Mouse (Mus musculus) CH12.LX (cell line): ENCODE measurements around the gene Atp1a3. TPM values are rescaled to one million over a fixed set of nuclear protein-coding genes. Genes with fewer than 3 reads are reported as not detected.

ENCODE experiments used
- DNase-seq: peaks from one replicate; pipeline ENCODE4 v3.0.0-alpha.2; 2013; ENCODE audit errors: extremely low read depth
- H3K27ac ChIP-seq: 2 replicates; pipeline ENCODE4 v1.5.1; 2012; ENCODE audit warnings: low read depth, mild to moderate bottlenecking, control low read depth, moderate library complexity; ENCODE audit not compliant: insufficient read depth
- H3K27me3 ChIP-seq: replicated peaks from 2 replicates; pipeline ENCODE3; 2012; ENCODE audit warnings: inconsistent platforms
- H3K36me3 ChIP-seq, 2 experiments: replicated peaks in 1 of 2; 2 replicates each; pipeline versions ENCODE3 to v1.6.1; 2012; ENCODE audit warnings: inconsistent platforms in 1 of 2, low read length in 1 of 2, mild to moderate bottlenecking in 1 of 2, mixed read lengths in 1 of 2, moderate library complexity in 1 of 2; ENCODE audit not compliant: control insufficient read depth in 1 of 2, insufficient read depth in 1 of 2
- H3K4me1 ChIP-seq, 2 experiments: 2 replicates each; pipeline ENCODE4 v1.6.1; 2012; ENCODE audit warnings: inconsistent platforms in 1 of 2, moderate library complexity in 1 of 2; ENCODE audit not compliant: insufficient read depth in 2 of 2, control insufficient read depth in 1 of 2
- H3K4me2 ChIP-seq: 2 replicates; pipeline ENCODE4 v1.6.1; 2012; ENCODE audit warnings: low read depth, mild to moderate bottlenecking, control low read depth; ENCODE audit not compliant: poor library complexity, insufficient read depth, severe bottlenecking
- H3K4me3 ChIP-seq, 3 experiments: fragments of 150-350 bp in 1 of 3; sonication (generic) in 1 of 3; replicated peaks in 1 of 3; 2 replicates each; pipeline versions ENCODE3 to v1.5.1; 2011 to 2012; ENCODE audit warnings: low read depth in 2 of 3, low read length in 2 of 3, mild to moderate bottlenecking in 2 of 3, moderate library complexity in 2 of 3, control low read depth in 1 of 3, improper control_type of control experiment in 1 of 3, inconsistent platforms in 1 of 3, mixed read lengths in 1 of 3; ENCODE audit not compliant: poor library complexity in 1 of 3
- H3K79me2 ChIP-seq: replicated peaks from 2 replicates; pipeline ENCODE4 v1.6.1; 2012; ENCODE audit warnings: mild to moderate bottlenecking, moderate library complexity; ENCODE audit not compliant: control insufficient read depth, poor library complexity, insufficient read depth, severe bottlenecking; ENCODE audit errors: extremely low read depth
- H3K9ac ChIP-seq: 2 replicates; pipeline ENCODE4 v1.6.1; 2012; ENCODE audit warnings: low read depth, mild to moderate bottlenecking, control low read depth, moderate library complexity; ENCODE audit not compliant: insufficient read depth
- H3K9me3 ChIP-seq: replicated peaks from 2 replicates; pipeline ENCODE3; 2012; ENCODE audit warnings: low read length, inconsistent platforms, mixed read lengths
- BHLHE40 ChIP-seq: IDR thresholded peaks from 2 replicates; pipeline ENCODE4 v1.6.1; 2011; ENCODE audit warnings: mild to moderate bottlenecking, low read depth, low read length, improper control_type of control experiment
- CHD1 ChIP-seq: IDR thresholded peaks from 2 replicates; pipeline ENCODE4 v1.6.1; 2012; ENCODE audit warnings: low read depth, low read length, improper control_type of control experiment, inconsistent platforms
- E2F4 ChIP-seq: IDR thresholded peaks from 2 replicates; pipeline ENCODE4 v1.6.1; 2011; ENCODE audit warnings: low read depth, low read length, improper control_type of control experiment; ENCODE audit not compliant: insufficient replicate concordance
- ELF1 ChIP-seq: IDR thresholded peaks from 2 replicates; pipeline ENCODE4 v1.6.1; 2014; ENCODE audit warnings: low read depth, mild to moderate bottlenecking, inconsistent platforms, low read length, improper control_type of control experiment
- ETS1 ChIP-seq: conservative IDR thresholded peaks from 2 replicates; pipeline ENCODE4 v1.6.1; 2012; ENCODE audit warnings: low read depth, mild to moderate bottlenecking, inconsistent platforms, low read length, improper control_type of control experiment, moderate library complexity
- HCFC1 ChIP-seq: IDR thresholded peaks from 2 replicates; pipeline ENCODE4 v1.6.1; 2012; ENCODE audit warnings: low read depth, mild to moderate bottlenecking, inconsistent platforms, low read length, improper control_type of control experiment
- IRF4 ChIP-seq: IDR thresholded peaks from 2 replicates; pipeline ENCODE4 v1.6.1; 2014; ENCODE audit warnings: low read depth, mild to moderate bottlenecking, inconsistent platforms, low read length, improper control_type of control experiment
- JUN ChIP-seq: IDR thresholded peaks from 2 replicates; pipeline ENCODE4 v1.6.1; 2011; ENCODE audit warnings: low read depth, mild to moderate bottlenecking, low read length, improper control_type of control experiment, moderate library complexity; ENCODE audit not compliant: insufficient read depth
- JUND ChIP-seq: conservative IDR thresholded peaks from 2 replicates; pipeline ENCODE4 v1.6.1; 2011; ENCODE audit warnings: low read depth, low read length, improper control_type of control experiment
- KAT2A ChIP-seq: IDR thresholded peaks from 2 replicates; pipeline ENCODE4 v1.6.1; 2012; ENCODE audit warnings: low read length, improper control_type of control experiment, inconsistent platforms; ENCODE audit not compliant: insufficient replicate concordance
- MAFK ChIP-seq: IDR thresholded peaks from 2 replicates; pipeline ENCODE4 v1.6.1; 2011; ENCODE audit warnings: low read length, improper control_type of control experiment; ENCODE audit not compliant: insufficient replicate concordance
- MAZ ChIP-seq: IDR thresholded peaks from 2 replicates; pipeline ENCODE4 v1.6.1; 2012; ENCODE audit warnings: low read depth, mild to moderate bottlenecking, inconsistent platforms, low read length, improper control_type of control experiment, moderate library complexity
- MXI1 ChIP-seq: IDR thresholded peaks from 2 replicates; pipeline ENCODE4 v1.6.1; 2011; ENCODE audit warnings: mild to moderate bottlenecking, low read depth, low read length, improper control_type of control experiment
- MYC ChIP-seq: IDR thresholded peaks from 2 replicates; pipeline ENCODE4 v1.6.1; 2011; ENCODE audit warnings: low read depth, mild to moderate bottlenecking, improper control_type of control experiment, low read length
- PAX5 ChIP-seq: IDR thresholded peaks from 2 replicates; pipeline ENCODE4 v1.6.1; 2012; ENCODE audit warnings: low read length, inconsistent platforms, mixed read lengths
- RAD21 ChIP-seq: IDR thresholded peaks from 2 replicates; pipeline ENCODE4 v1.6.1; 2011; ENCODE audit warnings: low read depth, mild to moderate bottlenecking, low read length, improper control_type of control experiment, moderate library complexity
- RCOR1 ChIP-seq: conservative IDR thresholded peaks from 2 replicates; pipeline ENCODE4 v1.6.1; 2012; ENCODE audit warnings: low read depth, mild to moderate bottlenecking, inconsistent platforms, low read length, improper control_type of control experiment
- UBTF ChIP-seq: IDR thresholded peaks from 2 replicates; pipeline ENCODE4 v1.6.1; 2012; ENCODE audit warnings: low read depth, mild to moderate bottlenecking, inconsistent platforms, low read length, improper control_type of control experiment, moderate library complexity
- USF2 ChIP-seq: conservative IDR thresholded peaks from 2 replicates; pipeline ENCODE4 v1.6.1; 2011; ENCODE audit warnings: low read depth, low read length, improper control_type of control experiment
- ZC3H11A ChIP-seq: IDR thresholded peaks from 2 replicates; pipeline ENCODE4 v1.6.1; 2012; ENCODE audit warnings: low read depth, mild to moderate bottlenecking, inconsistent platforms, low read length, improper control_type of control experiment
- ZNF384 ChIP-seq: IDR thresholded peaks from 2 replicates; pipeline ENCODE4 v1.6.1; 2012; ENCODE audit warnings: low read depth, low read length, improper control_type of control experiment, inconsistent platforms
- dilution Hi-C: fragments of 300-500 bp; cut with MboI; formaldehyde crosslinking; loops from 2 replicates; pipeline ENCODE4 v1.14.3; 2020; ENCODE audit warnings: low sequenced_read_pairs; ENCODE audit not compliant: extremely low pct_unique_long_range_greater_than_20kb, extremely low pct_ligation_motif_present
- in situ Hi-C: fragments of 300-500 bp; cut with MboI; formaldehyde crosslinking; loops from 3 replicates; pipeline ENCODE4 v1.14.3; 2019; ENCODE audit warnings: low sequenced_read_pairs, low pct_ligation_motif_present, low pct_unique_long_range_greater_than_20kb, mixed read lengths
- polyA plus RNA-seq: library from polyadenylated mRNA; unstranded; fragments of >175 nt; gene quantifications from 2 replicates; pipeline ENCODE4 v1.2.1, GENCODE M21; 2012; ENCODE audit warnings: low read depth; ENCODE audit not compliant: insufficient read length
- total RNA-seq, 2 experiments: library from RNA; depleted of rRNA; stranded (reverse); fragments of 300-350 nt in 1 of 2; fragments of >200 nt in 1 of 2; gene quantifications; 2 replicates each; pipeline ENCODE4 v1.2.3; 2012 to 2014

Atp1a3 gene
- total and polyA plus RNA-seq, 3 experiments = 0.17 to 0.24 TPM; not detected in 1

DNA sequence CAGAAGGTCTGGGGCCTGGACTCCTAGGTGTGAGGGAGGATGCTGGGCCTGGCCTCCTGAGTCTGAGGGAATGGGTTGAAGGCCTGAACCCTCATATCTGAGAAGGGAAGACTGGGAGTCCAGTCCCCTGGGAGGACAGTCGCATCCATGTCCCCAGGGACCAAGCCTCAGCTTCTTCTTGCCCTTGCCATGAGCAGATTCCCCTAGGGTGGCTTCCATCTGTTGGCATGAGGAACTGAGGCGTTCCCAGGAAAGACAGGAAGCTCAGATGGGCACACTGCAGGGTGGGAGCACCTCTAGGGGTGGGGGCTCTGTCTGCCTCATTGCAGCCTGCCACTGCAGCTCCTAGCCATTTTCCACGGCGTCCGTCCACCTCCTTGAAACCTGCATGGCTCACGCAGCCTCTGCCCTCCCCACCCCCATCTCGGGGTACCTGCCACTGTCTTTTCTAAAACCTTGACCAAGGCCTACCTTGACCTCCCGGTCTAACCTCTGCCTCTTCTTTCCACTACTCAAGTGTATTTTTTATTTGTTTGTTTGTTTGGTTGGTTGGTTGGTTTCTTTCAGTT, 1.9 kb downstream of the Atp1a3 start:
- H3K79me2 ChIP-seq = no peaks in the 10 kb centered on the region
- dilution Hi-C loops (no loop called here), in situ Hi-C loops (no loop called here)
- H3K4me1 ChIP-seq = peaks cover 3 to 7% of the 10 kb centered on the region in 2 experiments; a peak in 2 of 4 replicates
- no peaks in the 10 kb centered on the region for H3K36me3 ChIP-seq
- no peak for DNase-seq
- no peaks in the 10 kb centered on the region for H3K9me3 ChIP-seq
- H3K4me3 ChIP-seq = no peak overlapping the region
- H3K4me2 ChIP-seq = no peak overlapping the region
- H3K9ac ChIP-seq = no peak overlapping the region
- no peak overlapping the region for H3K27ac ChIP-seq
- no peak for TF ChIP-seq ETS1
- TF ChIP-seq IRF4 = no peak
- no peak for TF ChIP-seq E2F4
- TF ChIP-seq JUN = no peak
- TF ChIP-seq BHLHE40 = no peak
- TF ChIP-seq ZNF384 = no peak
- no peak for TF ChIP-seq ZC3H11A
- TF ChIP-seq CHD1 = no peak
- no peak for TF ChIP-seq MAFK
- no peak for TF ChIP-seq RCOR1
- TF ChIP-seq MXI1 = no peak
- H3K27me3 ChIP-seq = peaks cover 72% of the 10 kb centered on the region

GRCm38 (mm10) chr7:25003291-25003690, 2.5 kb downstream of the Atp1a3 start:
- TF ChIP-seq MXI1 (no peak), HCFC1 (no peak), E2F4 (no peak), MAZ (no peak), CHD1 (no peak), USF2 (no peak), ETS1 (no peak), JUND (no peak), RCOR1 (no peak), RAD21 (no peak), MYC (no peak), KAT2A (no peak), PAX5 (no peak), ELF1 (no peak), UBTF (no peak)
- Histone ChIP-seq H3K4me1 (peaks cover 3 to 7% of the 10 kb centered on the region in 2 experiments; a peak in 2 of 4 replicates), H3K9ac (no peak overlapping the region), H3K27ac (no peak overlapping the region), H3K4me2 (no peak overlapping the region), H3K4me3 (no peak overlapping the region), H3K36me3 (no peaks in the 10 kb centered on the region), H3K27me3 (peaks cover 72% of the 10 kb centered on the region), H3K9me3 (no peaks in the 10 kb centered on the region), H3K79me2 (no peaks in the 10 kb centered on the region)
- in situ Hi-C loops = no loop called here
- dilution Hi-C loops = no loop called here
- no peak for DNase-seq
